Mouse (Mus musculus) intestine, postnatal 0 days (tissue): ENCODE results near the gene Hist1h2bc. TPM values are rescaled to one million over a fixed set of nuclear protein-coding genes. Genes with fewer than 3 reads are reported as not detected.
"Not testable (repeated sequence)": the region's sequence is repeated elsewhere in the genome, so short reads cannot be mapped to it uniquely, and the experiment has no call there.

Experiments
- ATAC-seq: fragments of 200-750 bp; cut with Nextera tagmentation; 2 replicates; pipeline ENCODE4 v1.8.0; 2017; ENCODE audit warnings: mild to moderate bottlenecking, moderate TSS enrichment, moderate library complexity
- H3K27ac ChIP-seq: fragments of 300-500 bp; sonication (generic); 2 replicates; pipeline ENCODE4 v1.5.1; 2014; ENCODE audit warnings: mild to moderate bottlenecking, low read depth, low read length, moderate library complexity
- H3K27me3 ChIP-seq: fragments of 300-500 bp; sonication (generic); replicated peaks from 2 replicates; pipeline ENCODE4 v1.6.1; 2014; ENCODE audit warnings: low read length, mixed read lengths; ENCODE audit not compliant: control insufficient read depth, insufficient read depth
- H3K36me3 ChIP-seq: fragments of 300-500 bp; sonication (generic); 2 replicates; pipeline ENCODE4 v1.6.1; 2014; ENCODE audit warnings: mild to moderate bottlenecking, moderate library complexity; ENCODE audit not compliant: control insufficient read depth, insufficient read depth
- H3K4me1 ChIP-seq: fragments of 300-500 bp; sonication (generic); replicated peaks from 2 replicates; pipeline ENCODE4 v1.6.1; 2014; ENCODE audit warnings: antibody characterized with exemption, low read length, mixed read lengths; ENCODE audit not compliant: control insufficient read depth, insufficient read depth
- H3K4me2 ChIP-seq: fragments of 300-500 bp; sonication (generic); replicated peaks from 2 replicates; pipeline ENCODE4 v1.6.1; 2014; ENCODE audit warnings: low read depth, mild to moderate bottlenecking, moderate library complexity
- H3K4me3 ChIP-seq: fragments of 300-500 bp; sonication (generic); 2 replicates; pipeline ENCODE4 v1.5.1; 2014; ENCODE audit warnings: low read depth, low read length
- H3K9ac ChIP-seq: fragments of 300-500 bp; sonication (generic); 2 replicates; pipeline ENCODE4 v1.6.1; 2014; ENCODE audit warnings: mild to moderate bottlenecking, low read depth, low read length
- H3K9me3 ChIP-seq: fragments of 300-500 bp; sonication (generic); 2 replicates; pipeline ENCODE4 v1.6.1; 2016; ENCODE audit warnings: mixed run types; ENCODE audit not compliant: control insufficient read depth
- CTCF ChIP-seq: sonication (generic); IDR thresholded peaks from 2 replicates; pipeline ENCODE4 v1.5.1; 2016; ENCODE audit warnings: low read depth, mild to moderate bottlenecking, control low read depth, antibody characterized with exemption, moderate library complexity
- WGBS: fragments of 180-500 bp; shearing (Covaris S2); extraction: QIAGEN DNeasy Blood & Tissue Kit; methylation state at CpG from one replicate; pipeline ENCODE4 v1.1.7; 2014; 5-methylcytosine and 5-hydroxymethylcytosine counted together
- polyA plus RNA-seq: library from polyadenylated mRNA; unstranded; fragments of >200 nt; fragmentation: Nextera tagmentation; extraction: Ambion mirVana; gene quantifications from 2 replicates; pipeline ENCODE4 v1.2.1, GENCODE M21; 2015

Hist1h2bc gene
- polyA plus RNA-seq, 1 experiment from 2014 or later: 211 TPM

- WGBS: 68% methylated on average over 6 of the region's 6 CpGs
- Histone ChIP-seq H3K36me3 (no peaks in the 10 kb centered on the region), H3K9ac (no peak overlapping the region), H3K27me3 (no peaks in the 10 kb centered on the region), H3K27ac (peak overlapping the region; percentile 16; the same call in 1 of the 2 replicates), H3K4me1 (no peaks in the 10 kb centered on the region), H3K9me3 (no peaks in the 10 kb centered on the region), H3K4me3 (no peak overlapping the region), H3K4me2 (no peak overlapping the region)
- no peak for TF ChIP-seq CTCF
- no peak for ATAC-seq
Measured at GRCm38 (mm10) chr13:23698996-23699395, 15.0 kb downstream of the Hist1h2bc start.

GRCm38 (mm10) chr13:23699767-23700166 lies 15.8 kb downstream of the Hist1h2bc start:
- H3K4me2 ChIP-seq: no peak overlapping the region
- no peaks in the 10 kb centered on the region for H3K9me3 ChIP-seq
- H3K4me3 ChIP-seq: no peak overlapping the region
- ATAC-seq: no peak
- H3K4me1 ChIP-seq: no peaks in the 10 kb centered on the region
- no peaks in the 10 kb centered on the region for H3K36me3 ChIP-seq
- no peak overlapping the region for H3K27ac ChIP-seq
- whole genome bisulfite sequencing: 69% methylated on average over 3 of the region's 3 CpGs
- peak; percentile 30 for TF ChIP-seq CTCF
- H3K27me3 ChIP-seq: no peaks in the 10 kb centered on the region
- no peak overlapping the region for H3K9ac ChIP-seq

- no peak overlapping the region for H3K4me2 ChIP-seq
- H3K9ac ChIP-seq: no peak overlapping the region
- peak; percentile 93 for TF ChIP-seq CTCF
- ATAC-seq: peak; percentile 47
- no peak overlapping the region for H3K27ac ChIP-seq
- H3K9me3 ChIP-seq: no peaks in the 10 kb centered on the region
- WGBS: 28% methylated on average over 8 of the region's 8 CpGs
- no peaks in the 10 kb centered on the region for H3K27me3 ChIP-seq
- H3K4me3 ChIP-seq: no peak overlapping the region
- no peaks in the 10 kb centered on the region for H3K36me3 ChIP-seq
- H3K4me1 ChIP-seq: no peaks in the 10 kb centered on the region
Measured at GRCm38 (mm10) chr13:23700786-23701520, 17.0 kb downstream of the Hist1h2bc start.

GRCm38 (mm10) chr13:23702220-23702619 lies 18.2 kb downstream of the Hist1h2bc start:
- no peaks in the 10 kb centered on the region for H3K27me3 ChIP-seq
- H3K9ac ChIP-seq: no peak overlapping the region
- no peak for TF ChIP-seq CTCF
- WGBS: 76% methylated on average over 4 of the region's 4 CpGs
- H3K4me2 ChIP-seq: no peak overlapping the region
- no peak for ATAC-seq
- no peaks in the 10 kb centered on the region for H3K9me3 ChIP-seq
- H3K36me3 ChIP-seq: no peaks in the 10 kb centered on the region
- no peak overlapping the region for H3K27ac ChIP-seq
- no peak overlapping the region for H3K4me3 ChIP-seq
- H3K4me1 ChIP-seq: no peaks in the 10 kb centered on the region

- H3K27me3 ChIP-seq, H3K36me3 ChIP-seq, ATAC-seq, H3K4me2 ChIP-seq, H3K4me3 ChIP-seq, H3K9ac ChIP-seq, H3K4me1 ChIP-seq, H3K27ac ChIP-seq, H3K9me3 ChIP-seq: not testable (repeated sequence)
- 58% methylated on average over 2 of the region's 2 CpGs for WGBS
Measured at GRCm38 (mm10) chr13:23702801-23703200, 18.8 kb downstream of the Hist1h2bc start.

- H3K9me3 ChIP-seq: no peaks in the 10 kb centered on the region
- ATAC-seq: no peak
- no peak for TF ChIP-seq CTCF
- H3K36me3 ChIP-seq: no peaks in the 10 kb centered on the region
- H3K4me1 ChIP-seq: no peaks in the 10 kb centered on the region
- no peak overlapping the region for H3K4me3 ChIP-seq
- H3K27ac ChIP-seq: no peak overlapping the region
- H3K9ac ChIP-seq: no peak overlapping the region
- H3K4me2 ChIP-seq: no peak overlapping the region
- H3K27me3 ChIP-seq: no peaks in the 10 kb centered on the region
- WGBS: 90% methylated on average over 7 of the region's 7 CpGs
Measured at GRCm38 (mm10) chr13:23705751-23706356, 21.9 kb downstream of the Hist1h2bc start.
